Mouse (Mus musculus): ENCODE data around the gene Gm49405. TPM values are rescaled to one million over a fixed set of nuclear protein-coding genes. Genes with fewer than 3 reads are reported as not detected.
"Not testable (repeated sequence)": the region's sequence is repeated elsewhere in the genome, so short reads cannot be mapped to it uniquely, and the experiment has no call there.

Gene Gm49405
- 1 to 10 TPM in 3 of 4 experiments, under 1 TPM in 1; 0.61 to 1.7 (median 1.3) TPM for total RNA-seq (2022)

DNA sequence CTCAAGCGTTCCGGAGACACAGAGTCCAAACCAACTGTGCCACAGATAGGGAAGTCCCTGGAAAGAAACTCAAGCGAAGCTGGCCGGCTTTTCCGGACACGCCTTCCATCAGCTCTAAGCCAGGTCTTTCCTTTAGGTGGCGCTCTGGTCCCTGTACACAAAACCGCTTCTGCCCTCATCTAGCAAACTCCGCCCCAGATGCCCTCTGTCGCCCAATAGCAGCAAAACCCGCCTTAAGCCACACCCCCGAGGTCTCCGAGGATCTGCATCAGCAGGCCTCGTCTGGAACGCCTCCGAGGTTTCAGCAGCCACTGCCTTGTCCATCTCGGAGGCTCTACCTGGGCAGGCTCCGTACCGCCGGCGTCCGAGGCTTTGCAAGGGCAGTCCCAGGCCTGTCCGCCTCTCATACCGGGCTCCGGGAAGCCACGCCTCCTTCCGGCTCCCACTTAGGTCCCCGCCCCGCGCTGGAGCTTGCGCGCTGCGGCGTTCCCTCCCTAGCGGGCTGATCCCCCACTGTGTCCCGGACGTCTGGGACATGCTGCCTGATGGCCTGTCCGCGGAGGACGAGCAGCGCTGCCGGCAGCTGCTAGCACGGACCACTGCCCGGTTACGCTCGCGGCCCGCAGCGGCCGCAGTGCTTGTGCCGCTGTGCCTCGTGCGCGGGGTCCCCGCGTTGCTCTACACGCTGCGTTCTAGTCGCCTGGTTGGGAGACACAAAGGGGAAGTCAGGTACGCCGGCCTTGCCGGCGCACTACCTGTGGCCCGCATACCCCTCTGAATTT lies at the start of gene Gm49405, which contains the start of gene Nudt8:
Gene Gm49405 (plus strand): TSS at position 508 of the 782 bp plus-strand sequence.
Gene Nudt8 (plus strand): TSS at position 462 of the 782 bp plus-strand sequence.
- peak; percentile 94 for DNase-seq

DNA sequence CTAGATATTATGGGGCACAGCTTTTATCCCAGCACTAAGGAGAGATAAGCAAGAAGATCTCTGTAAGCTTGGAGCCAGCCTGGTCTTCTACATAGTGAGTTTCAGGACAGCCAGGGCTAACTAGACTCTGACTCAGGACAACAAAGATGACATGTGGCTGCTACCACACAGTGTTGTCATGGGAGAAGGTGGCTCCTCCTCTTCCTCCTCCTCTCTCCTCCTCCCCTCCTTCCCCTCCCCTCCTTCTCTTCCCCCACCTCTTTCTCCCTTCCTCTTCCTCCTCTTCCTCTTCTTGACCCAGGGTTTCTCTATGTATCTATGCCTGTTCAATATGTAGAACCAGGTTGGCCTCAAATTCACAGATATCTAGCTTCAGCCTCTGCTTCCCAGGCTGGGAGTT lies 49.0 kb upstream of the Gm49405 start:
- DNase-seq = no peak

DNA sequence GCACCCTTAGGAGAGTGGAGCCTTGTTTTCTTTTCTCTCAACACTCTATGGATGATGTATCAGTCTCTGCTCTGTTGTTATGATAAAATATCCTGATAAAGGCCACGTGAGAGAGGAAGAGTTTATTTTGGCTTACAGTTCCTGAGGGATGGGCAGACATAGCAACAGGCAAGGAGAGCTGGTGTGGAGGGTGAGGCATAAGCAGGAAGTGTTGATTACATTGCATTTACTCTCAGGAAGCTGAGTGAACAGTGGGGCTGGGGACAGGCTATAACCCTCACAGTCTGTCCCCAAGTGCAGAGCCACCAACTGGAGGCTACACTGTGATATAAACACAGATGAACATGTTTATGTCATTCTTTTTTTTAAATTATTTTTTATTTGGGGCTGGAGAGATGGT lies 48.3 kb upstream of the Gm49405 start:
- DNase-seq = no peak

DNA sequence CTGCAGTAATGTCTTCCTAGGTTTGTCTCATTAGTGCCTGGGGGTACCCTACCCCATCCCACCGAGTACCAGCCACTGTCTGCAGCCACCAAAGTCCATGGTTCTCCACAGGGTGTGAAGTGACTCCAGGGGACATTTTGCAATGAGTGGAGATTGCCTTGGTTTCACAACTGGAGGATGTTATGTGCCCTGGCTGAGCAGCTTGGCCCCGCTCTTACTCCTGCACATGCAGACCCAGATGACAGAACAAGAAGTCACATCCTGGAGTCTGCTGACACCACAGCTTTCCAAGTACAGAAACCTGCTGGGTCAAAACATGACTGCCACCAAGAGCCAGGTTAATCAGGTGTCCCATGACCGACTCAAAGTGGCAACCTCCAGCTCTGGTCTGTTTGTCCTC lies 45.4 kb upstream of the Gm49405 start:
- DNase-seq = peak; percentile 30

DNA sequence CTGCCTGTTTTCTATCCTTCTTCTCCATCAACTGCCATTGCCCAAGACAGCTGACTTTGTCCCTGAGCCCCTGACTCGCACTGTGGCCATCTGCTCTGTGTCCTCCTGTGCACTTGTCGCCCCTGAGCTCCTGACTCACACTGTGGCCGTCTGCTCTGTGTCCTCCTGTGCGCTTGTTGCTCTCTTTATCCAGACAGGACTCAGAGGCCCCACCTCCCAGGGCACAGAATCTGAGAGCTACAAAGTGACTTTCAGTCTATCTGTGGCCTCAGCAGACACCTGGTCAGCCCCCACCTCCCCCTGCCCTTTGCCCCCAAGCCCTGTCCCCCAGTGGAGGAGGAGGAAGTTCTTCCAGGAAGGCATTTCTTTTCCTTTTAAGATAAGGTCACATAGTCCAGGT lies 44.6 kb upstream of the Gm49405 start:
- no peak for DNase-seq

DNA sequence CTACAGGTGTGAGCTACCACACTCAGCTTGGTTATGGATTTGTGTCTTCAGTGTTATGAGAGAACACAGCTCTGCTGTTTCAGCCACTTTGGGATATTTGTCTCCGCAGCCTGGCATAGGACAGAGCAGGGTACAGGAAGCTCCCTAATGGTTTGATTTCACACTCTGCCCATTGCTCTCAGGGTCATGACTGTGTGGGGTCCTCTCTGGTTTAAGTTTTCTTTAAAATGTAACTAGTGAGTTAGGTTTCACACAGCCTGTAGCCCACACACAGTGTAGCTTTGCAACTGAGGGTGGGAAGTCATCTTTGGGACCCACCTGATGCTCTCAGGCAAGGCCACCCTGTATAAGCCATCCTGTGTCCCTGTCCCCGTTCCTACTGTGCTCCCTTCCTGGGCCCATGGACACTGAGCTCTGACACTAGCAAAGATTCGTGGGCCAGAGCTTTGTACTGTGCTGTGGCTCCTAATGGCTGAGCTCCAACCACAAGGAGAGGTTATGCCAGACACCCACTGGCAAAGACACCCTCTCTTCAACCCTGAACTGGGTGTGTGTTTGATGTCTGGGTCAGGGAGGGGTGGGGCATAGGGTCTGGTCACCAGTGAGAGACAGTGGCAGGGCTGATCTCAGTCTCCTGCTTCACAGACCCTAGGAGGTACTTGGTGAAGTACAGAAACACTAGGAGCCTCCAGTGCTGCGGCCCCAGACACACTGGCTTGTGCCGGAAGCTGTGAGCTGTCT lies 43.0 kb upstream of the Gm49405 start:
- not testable (repeated sequence) for DNase-seq

DNA sequence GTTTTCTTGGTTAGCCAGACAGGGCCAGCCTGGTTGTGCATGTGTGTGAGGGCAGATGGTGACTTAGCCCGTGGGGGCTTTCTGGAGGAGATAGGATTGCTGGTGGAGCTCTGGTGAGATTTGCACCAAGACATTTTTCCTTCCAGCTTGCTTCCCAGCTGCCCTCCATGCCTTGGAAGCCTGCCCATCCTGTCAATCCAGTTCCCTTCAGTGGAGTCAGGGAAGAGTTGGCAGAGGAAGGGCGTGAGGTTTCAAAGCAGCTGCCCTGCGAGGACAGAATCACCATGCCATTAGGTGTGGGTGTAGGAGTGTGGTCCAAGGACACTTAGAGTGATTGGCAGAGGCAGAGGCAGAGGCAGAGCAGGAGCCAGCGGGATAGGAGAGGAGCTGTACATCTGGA lies 42.0 kb upstream of the Gm49405 start, which contains the start of gene Aldh3b3:
Gene Aldh3b3 (plus strand): TSS at position 176 of the 400 bp plus-strand sequence.
- no peak for DNase-seq

DNA sequence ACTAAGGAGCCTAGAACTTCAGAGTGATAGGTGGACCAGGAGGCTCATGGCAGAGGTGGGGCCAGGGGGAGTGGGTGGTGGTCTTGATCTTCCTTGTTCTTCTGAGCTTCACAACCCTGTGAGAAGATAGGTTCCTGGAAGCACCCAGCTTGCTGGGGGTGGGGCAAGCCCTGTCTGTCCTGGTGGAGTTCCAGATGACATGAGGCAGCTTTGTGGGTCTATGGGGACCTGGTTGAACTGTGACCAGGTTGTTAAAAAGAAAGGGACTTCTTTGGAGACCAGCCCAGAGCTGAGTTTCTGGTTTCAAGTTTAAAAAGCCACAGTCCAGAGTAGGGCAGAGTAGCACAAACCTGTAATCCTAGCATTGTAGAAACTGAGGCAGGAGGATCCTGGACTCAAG lies 41.4 kb upstream of the Gm49405 start:
- no peak for DNase-seq

DNA sequence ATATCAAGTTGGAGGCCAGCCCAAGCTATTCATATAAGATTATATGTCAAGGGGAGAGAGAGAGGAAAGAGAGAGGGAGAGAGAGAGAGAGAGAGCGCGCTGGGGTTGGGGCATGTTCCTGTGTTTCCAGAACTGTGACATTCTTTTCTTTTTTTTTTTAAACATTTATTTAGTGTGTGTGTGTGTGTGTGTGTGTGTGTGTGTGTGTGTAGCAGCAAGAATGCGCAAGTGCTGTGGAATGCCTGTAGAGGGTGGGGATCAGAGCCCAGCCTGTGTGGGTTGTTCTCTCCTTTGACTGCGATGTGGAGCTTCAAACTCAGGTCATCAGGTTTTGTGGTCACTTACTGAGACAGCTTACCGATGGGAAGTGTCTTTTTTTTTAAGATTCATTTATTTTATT lies 40.2 kb upstream of the Gm49405 start:
- no peak for DNase-seq

DNA sequence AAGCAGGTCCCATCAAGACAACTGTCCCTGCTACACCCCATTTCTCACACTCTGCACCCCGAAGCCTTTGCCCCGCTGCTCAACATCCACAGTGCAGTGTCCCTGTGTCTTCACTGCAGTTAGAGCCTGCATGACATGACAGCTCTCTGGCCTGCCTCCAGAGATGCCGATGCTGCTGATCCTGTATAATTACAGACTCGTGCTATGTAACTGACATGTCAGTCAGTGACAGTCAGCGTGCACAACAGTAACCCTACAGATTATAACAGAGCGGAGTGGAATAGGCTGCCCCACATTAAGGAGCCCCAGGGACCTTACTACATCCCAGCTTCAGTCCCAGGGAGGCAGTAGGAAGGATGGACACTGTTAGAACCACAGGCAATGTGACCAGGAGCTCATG lies 38.6 kb upstream of the Gm49405 start:
- DNase-seq = not testable (repeated sequence)

DNA sequence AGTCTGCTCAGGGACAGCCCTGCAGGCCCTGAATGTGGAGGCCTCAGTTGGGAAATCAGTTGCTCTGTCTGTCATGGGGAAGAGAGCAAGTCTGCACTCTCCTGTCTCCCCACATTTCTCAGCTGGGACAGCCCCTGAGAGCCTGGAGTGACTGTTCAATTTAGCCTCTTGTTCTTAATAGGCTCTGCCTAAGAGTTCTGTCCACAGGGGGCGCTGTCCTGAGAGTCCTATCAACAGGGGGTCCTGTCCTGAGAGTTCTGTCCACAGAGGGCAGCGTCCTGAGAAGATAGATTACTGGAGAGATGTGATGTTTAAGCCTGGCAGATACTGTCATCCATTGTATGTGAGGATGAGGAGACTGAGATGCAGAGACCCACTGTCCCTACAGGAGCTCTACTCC lies 38.0 kb upstream of the Gm49405 start:
- no peak for DNase-seq

DNA sequence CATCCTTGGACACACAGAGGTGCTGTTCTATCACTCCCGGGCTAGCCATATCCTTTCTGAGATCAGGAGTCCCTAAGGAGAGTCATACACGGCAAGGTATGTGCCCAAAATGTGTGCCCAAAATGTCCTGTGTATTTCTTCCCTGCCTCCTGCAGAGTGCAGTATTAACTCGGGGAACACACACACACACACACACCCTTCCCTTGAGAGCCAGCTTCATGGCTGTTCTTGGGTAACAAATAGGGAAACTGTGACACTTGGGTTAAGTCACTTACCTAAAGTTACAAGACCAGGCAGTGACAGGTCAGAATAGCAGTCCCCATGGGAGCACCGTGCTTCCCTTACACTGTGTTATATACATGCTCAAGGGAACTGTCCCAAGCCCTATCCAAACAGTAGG lies 36.4 kb upstream of the Gm49405 start:
- no peak for DNase-seq

DNA sequence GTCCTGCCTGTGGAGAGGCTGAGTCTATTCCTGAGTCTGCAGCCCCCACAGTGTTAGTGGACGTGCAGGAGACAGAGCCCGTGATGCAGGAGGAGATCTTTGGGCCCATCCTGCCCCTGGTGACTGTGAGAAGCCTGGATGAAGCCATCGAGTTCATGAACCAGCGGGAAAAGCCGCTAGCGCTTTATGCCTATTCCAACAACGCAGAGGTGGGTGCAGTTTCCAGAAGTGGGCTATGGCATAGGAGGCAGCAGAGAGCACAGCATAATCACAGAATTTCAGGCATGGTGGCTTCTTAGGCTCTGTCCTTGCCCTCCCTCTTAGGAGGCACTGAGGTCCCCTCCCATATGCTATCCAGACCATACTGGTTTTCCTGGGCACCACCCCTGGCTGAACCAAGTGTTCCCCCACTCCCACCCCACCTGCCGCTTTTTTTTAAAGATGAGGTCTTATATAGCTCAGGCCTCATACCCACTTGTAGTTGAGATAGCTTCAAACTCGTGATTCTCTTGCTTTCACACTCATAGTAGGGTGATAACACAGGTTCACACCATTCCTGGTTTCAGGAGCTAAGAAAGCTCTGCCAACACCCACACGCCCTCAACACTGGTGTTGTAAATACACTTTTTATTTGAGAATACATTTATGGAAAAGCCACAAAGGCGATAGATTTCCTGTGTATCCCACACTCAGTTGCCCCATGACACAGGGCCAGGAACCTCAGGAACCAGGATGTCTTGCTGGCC lies 33.9 kb upstream of the Gm49405 start:
- DNase-seq = no peak

DNA sequence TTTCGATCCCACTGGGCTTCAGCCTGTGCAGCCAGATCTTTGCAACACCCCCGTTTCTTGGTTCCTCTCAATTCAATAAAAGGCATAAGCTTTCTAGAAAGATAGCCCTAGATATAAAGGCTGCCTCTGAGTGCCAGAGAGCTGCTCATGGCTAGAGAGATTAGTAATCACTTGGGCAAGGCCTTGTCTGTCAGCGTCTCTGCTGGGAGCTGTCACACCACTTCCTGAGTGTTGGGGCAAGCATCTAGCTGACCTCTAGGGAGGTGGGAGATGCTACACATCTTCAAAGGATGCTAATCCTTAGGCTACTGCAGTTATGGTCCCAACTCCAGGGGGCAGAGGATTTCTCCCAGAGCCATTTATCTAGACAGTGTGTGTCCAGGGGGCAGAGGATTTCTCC lies 33.2 kb upstream of the Gm49405 start:
- no peak for DNase-seq

DNA sequence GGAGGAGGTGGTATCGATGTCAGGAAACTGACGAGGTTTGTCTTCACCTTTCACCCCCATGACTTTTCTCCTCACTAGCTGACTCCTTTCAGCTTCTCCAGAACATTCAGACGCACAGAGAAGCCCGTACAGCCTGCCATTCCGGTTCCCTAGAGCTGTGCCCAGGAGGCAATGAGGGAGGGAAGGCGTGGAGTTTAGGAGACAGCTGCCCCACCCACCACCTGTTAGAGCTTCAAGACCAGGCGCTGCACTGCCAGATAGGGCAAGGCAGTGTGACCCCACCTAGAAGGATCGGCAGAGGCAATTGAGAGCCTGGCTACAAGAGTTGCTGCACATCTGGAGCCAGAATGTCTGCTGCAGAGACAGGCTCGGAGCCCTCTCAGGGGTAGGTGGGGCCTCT lies 28.2 kb upstream of the Gm49405 start, which contains the start of gene Aldh3b2:
Gene Aldh3b2 (plus strand): TSS at position 100 of the 400 bp plus-strand sequence.
- DNase-seq = no peak

DNA sequence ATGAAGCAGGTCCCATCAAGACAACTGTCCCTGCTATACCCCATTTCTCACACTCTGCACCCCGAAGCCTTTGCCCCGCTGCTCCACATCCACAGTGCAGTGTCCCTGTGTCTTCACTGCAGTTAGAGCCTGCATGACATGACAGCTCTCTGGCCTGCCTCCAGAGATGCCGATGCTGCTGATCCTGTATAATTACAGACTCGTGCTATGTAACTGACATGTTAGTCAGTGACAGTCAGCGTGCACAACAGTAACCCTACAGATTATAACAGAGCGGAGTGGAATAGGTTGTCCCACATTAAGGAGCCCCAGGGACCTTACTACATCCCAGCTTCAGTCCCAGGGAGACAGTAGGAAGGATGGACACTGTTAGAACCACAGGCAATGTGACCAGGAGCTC lies 25.8 kb upstream of the Gm49405 start:
- not testable (repeated sequence) for DNase-seq

DNA sequence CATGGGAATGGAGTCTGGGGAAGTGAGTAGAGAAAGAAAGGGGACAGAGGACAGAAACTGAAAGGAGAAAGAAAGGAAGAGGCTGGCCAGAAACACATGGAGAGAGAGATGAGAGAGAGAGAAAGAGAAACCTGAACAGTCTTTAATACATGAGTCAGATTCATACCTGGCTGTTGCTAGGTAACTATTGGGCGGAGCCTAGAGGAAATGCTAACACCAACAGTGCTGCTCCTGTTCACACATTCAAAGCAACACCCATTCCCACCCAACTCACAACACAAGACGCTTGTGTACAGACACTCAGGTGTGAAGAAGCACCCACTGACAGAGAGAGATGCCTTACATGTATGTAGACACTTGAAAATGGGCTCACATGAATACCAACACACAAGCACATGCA lies 24.6 kb upstream of the Gm49405 start:
- no peak for DNase-seq

DNA sequence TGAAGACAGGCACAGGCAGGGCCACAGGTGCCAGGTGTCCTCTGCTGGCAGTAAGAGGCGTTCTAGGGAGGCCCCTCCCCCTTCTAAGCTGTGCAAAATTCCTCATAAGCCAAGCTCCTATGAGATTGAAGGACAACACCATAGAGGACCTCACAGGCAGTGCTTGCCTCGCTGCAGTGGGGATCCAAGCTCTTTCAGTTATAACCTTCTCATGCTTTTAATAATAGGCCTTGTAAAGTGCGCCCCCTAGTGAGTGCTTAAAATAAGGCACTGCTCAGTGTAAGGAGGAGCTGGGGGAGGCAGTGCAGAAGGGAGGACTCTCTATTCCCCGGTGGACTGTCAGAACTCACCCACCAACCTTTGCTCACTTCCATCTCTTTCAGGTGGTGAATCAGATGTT lies 20.1 kb upstream of the Gm49405 start:
- DNase-seq = peak; percentile 58

DNA sequence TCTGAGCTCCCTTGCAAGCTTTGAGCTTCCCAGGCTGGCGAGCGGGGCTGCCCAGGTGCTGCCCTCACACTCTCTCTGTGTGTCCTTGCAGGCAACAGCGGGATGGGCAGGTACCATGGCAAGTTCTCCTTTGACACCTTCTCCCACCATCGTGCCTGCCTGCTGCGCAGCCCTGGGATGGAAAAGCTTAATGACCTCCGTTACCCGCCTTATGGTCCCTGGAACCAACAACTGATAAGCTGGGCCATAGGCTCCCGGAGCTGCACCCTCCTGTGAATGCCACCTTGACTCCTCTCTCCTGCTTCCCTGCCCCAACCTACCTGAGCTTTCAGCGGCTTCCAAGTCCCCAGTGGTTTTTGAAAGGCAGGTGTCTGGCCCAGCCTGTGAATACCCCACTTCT lies 19.5 kb upstream of the Gm49405 start:
- DNase-seq = no peak

DNA sequence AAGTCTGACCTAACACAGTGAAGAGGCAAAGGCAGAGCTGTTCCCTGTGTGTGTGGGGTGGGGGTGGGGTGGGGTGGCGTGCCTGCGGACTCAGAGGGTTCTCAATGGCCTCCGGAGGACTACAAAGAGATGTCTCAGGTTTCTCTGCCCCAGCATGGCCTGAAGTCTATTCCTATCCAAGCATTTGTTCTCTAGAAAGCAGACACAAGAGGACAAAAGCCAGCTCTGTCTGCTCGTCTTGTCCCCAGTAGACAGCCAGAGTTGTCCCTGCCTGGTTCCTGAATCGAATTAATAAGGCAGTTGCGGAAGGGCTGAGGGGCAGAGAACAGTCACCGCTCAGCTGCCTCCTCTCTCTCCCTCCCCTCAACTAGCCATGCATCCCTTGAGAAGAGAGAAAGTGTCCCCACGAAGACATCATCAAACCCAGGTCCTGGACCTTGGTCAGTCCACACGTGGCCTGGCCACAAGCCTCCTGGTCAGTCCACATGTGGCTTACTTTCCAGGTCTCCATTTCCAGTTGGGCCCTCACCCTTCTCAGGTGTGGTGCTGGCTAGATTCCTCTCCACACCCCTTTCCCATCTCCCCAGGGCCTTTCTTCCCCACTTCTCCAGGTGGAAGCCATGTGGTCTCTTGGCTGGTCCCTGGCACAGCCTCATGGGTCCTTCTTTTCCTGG lies 16.8 kb upstream of the Gm49405 start:
- DNase-seq = no peak

DNA sequence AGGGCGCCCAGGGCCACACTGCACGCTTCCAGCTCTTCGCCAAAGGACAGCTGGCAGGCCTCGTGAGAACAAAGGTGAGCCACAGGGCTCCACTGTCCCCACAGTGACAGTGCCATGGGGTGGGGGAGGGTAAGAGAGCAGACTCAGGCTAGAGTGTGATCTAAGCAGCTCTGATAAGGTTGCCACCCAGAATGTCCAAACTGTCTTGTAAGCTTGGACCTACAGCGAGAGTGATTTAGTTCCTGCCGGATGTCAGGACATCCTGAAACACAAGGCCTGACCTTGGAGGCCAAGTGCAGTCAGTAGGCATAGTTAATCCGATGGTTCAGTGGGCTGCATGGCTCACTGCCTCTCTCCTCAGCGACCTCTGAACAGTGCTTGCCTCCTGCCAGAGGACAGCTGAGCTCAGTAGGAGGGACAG lies 15.2 kb upstream of the Gm49405 start:
- peak; percentile 71 for DNase-seq

DNA sequence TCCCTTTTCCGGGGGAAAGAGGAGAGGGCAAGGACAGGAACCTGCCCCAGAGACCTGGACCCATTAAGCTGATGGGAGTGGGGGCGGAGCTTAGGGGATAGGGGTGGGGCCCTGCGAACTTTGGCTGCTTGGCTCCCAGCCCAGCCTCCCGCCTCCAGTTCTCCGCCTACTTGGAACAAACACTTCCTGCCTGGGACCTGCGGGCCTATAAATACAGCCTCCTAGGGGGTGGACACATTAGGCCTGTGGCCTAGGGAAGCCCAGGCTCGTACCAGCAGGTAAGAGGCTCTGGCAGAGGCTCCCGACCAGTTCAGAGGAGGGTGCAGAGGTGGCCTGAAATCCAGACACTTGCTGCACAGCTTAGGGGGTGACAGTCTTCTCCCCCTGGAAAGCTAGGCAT lies 14.1 kb upstream of the Gm49405 start, which contains the start of gene Acy3:
Gene Acy3 (plus strand): TSS at position 237 of the 400 bp plus-strand sequence.
- peak; percentile 83 for DNase-seq
